ENCODE assay signal across 22 mouse cellular contexts in genomic region chr6:84062541-84062940, GRCm38 (mm10). TPM values are rescaled to one million over a fixed set of nuclear protein-coding genes. Genes with fewer than 3 reads are reported as not detected.
"Had no signal": no experiment of that assay in that cellular context is flagged by ENCODE, and none has a peak within 500 bp of the region (broad histone marks: within the 10 kb centered on the region; RNA-seq: fewer than 3 reads in every experiment).

No protein-coding gene starts in this region.

- DNase-seq: lung, adult 18-20 months; lung, embryonic 14.5 days; lung, postnatal 14 days; lung, postnatal 4 days; midbrain, embryonic 14.5 days; retina, postnatal 1 day; right cerebral cortex, adult 18-20 months; right cerebral cortex, postnatal 25 days; right cerebral cortex, postnatal 4 days; thymus, adult 2 months; thymus, postnatal 25 days; thymus, postnatal 4 days had no signal

- H3K4me1 ChIP-seq: midbrain, embryonic 10.5 days; midbrain, embryonic 12.5 days; neural tube, embryonic 13.5 days; neural tube, embryonic 15.5 days had no signal

- H3K27me3 ChIP-seq: midbrain, embryonic 12.5 days; neural tube, embryonic 13.5 days; neural tube, embryonic 15.5 days had no signal

- H3K4me3 ChIP-seq: midbrain, embryonic 10.5 days; midbrain, embryonic 12.5 days; myocyte; neural tube, embryonic 13.5 days; neural tube, embryonic 15.5 days had no signal

- H3K36me3 ChIP-seq: midbrain, embryonic 10.5 days; midbrain, embryonic 12.5 days; neural tube, embryonic 13.5 days; neural tube, embryonic 15.5 days had no signal

- H3K9me3 ChIP-seq: midbrain, embryonic 10.5 days; midbrain, embryonic 12.5 days; neural tube, embryonic 13.5 days; neural tube, embryonic 15.5 days had no signal

- H3K4me2 ChIP-seq: lung, embryonic 14.5 days; midbrain, embryonic 12.5 days; neural tube, embryonic 13.5 days; neural tube, embryonic 15.5 days had no signal

- H3K9ac ChIP-seq: liver, embryonic 14.5 days; lung, embryonic 14.5 days; midbrain, embryonic 12.5 days; neural tube, embryonic 13.5 days; neural tube, embryonic 15.5 days had no signal

- ATAC-seq: lung, postnatal 0 days; midbrain, embryonic 16.5 days had no signal

- H3K27ac ChIP-seq: liver, embryonic 14.5 days; midbrain, embryonic 10.5 days; midbrain, embryonic 12.5 days; neural tube, embryonic 13.5 days; neural tube, embryonic 15.5 days had no signal

RNA-seq across cellular contexts. Expression of gene Dysf, which starts 54.2 kb away (rescaled TPM):
- total RNA-seq: megakaryocyte, adult 5-6 weeks; megakaryocyte-erythroid progenitor cell, adult 5-6 weeks had no signal
